Mouse (Mus musculus) bone marrow macrophage, adult 2 months (primary cell): ENCODE data around the gene Bmp10.

ENCODE experiments used
- CTCF ChIP-seq: IDR thresholded peaks from 2 replicates; pipeline ENCODE4 v1.5.1; 2012; ENCODE audit warnings: low read depth, mild to moderate bottlenecking, low read length, moderate library complexity
- POLR2A ChIP-seq: IDR thresholded peaks from 2 replicates; pipeline ENCODE4 v1.6.1; 2012; ENCODE audit warnings: mild to moderate bottlenecking, low read depth, low read length, borderline replicate concordance

GRCm38 (mm10) chr6:87436745-87437144 lies 8.0 kb downstream of the Bmp10 start:
- TF ChIP-seq POLR2A (no peak), CTCF (no peak)
